Mouse (Mus musculus): ENCODE measurements at regions not wholly inside any gene's neighbourhood (a gene's known extent, or its start where the extent isn't known, plus 50 kb on each side); places are given as distances from the start of the nearest gene placed in this dataset.

GRCm38 (mm10) chr6:31066861-31067260 lies 108.0 kb upstream of the Klf14 start:
- ATAC-seq: no peak

GRCm38 (mm10) chr6:31067453-31067852 lies 108.6 kb upstream of the Klf14 start:
- no peak for ATAC-seq

- no peak for ATAC-seq
Measured at GRCm38 (mm10) chr6:31069243-31069642, 110.4 kb upstream of the Klf14 start.

GRCm38 (mm10) chr6:31070537-31070936 lies 111.7 kb upstream of the Klf14 start:
- no peak for ATAC-seq

GRCm38 (mm10) chr6:31070966-31071365 lies 112.1 kb upstream of the Klf14 start:
- no peak for ATAC-seq

GRCm38 (mm10) chr6:31072072-31072471 lies 113.2 kb upstream of the Klf14 start:
- no peak for ATAC-seq

DNA sequence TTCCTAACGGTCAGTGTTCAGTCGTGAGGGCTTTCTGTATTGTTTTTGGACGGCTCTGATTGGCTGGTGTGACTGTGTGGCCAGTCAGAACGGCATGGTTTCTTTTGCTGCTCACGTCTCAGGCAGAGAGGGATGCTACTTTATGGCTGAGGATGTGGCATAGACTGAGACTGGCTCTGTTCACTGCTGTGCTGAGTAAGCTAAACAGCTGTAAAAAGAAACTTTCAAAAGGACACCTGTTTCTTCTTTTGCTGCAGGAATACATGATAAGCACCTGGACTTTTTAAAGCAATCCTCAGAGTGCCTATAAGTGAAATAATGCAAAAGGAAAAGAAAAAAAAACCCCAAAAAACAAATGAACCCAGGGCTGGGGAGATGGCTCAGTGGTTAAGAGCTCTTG lies 113.7 kb upstream of the Klf14 start:
- ATAC-seq: no peak

GRCm38 (mm10) chr6:31073338-31073737 lies 114.5 kb upstream of the Klf14 start:
- no peak for ATAC-seq

DNA sequence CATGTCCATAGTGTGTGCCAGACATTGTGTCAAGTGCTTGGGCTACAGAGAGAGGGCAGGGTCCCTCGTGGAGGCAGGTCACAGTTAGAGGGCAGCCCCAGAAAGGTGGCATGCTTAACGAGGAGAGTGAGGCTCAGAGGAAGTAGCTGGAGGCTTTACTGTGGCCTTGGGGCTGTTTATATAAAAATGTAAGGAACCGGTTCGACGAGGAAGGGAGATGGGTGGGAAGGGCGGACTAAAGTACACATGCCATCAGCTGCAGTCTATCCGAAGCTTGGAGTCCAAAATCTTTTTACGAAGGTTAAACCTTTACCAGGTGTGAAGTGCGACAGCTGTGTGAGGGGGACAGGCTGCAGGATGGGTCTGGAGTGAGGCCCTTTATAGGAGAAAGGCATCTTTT lies 115.5 kb upstream of the Klf14 start:
- no peak for ATAC-seq

- no peak for ATAC-seq
Measured at GRCm38 (mm10) chr6:31075209-31075571, 116.3 kb upstream of the Klf14 start.

DNA sequence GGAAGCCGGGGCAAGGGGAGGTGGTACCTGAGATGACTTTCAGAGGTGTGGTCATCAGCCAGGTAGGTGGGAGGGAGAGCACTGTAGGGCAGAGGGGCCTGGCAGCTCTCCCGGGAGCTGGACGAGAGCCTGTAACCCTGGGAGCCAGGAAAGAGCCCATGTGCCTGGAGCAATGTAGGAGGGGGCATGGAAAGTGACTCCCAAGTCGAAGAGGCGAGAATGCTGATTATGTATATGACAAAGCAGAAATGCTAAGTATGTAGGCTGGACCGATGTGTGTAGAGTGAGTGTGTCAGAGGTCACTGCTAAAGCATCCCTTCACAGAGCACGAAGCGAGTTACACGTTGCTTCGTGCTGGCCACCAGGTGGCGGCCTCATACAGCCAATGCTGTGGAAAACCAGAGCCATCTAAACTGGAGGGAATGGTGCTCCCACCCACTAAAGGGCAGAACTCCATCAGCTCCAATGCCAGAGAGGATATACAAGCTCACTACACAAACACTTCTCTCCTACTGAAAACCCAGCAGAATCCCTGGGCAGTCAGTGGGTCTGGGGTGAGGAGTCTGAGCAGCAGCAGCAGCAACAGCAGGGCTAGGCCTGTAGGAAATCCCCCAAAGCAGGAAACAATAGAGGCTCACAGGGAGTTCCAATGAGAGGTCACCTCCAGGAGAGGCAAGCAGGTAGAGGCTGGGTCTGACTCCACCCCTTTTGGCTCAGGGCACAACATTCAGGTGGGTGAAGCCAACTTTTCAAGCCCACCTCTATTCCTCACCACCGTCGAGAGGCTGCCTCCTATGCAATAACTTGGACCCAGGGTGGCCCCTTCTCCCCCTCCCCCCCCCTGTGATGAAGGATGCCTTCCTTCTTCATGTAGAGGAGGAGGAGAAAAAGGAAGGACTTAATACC lies 116.9 kb upstream of the Klf14 start:
- ATAC-seq: peak; percentile 55

GRCm38 (mm10) chr6:31076478-31076834 lies 117.6 kb upstream of the Klf14 start:
- no peak for ATAC-seq

DNA sequence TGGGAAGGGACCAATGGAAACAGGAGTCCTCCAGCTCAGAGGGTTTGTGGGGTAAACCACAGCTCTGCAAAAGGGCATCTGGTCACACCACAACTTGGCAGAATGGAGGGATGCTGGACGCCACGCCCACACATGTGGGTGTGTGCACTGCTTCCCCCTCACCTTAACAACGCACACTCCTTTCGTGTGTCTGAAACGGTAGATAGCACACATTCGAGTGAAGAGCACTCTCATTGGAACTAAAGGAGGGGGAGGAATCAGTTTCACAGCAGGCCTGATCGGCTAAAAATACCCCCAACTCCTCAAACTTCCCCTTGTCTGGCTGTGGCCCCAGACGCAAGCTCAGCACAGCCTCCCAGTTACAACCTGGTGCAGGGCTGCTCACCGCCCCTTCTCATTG lies 118.3 kb upstream of the Klf14 start:
- ATAC-seq: no peak

- no peak for ATAC-seq
Measured at GRCm38 (mm10) chr6:31077779-31078178, 118.9 kb upstream of the Klf14 start.

GRCm38 (mm10) chr6:31078413-31078812 lies 119.5 kb upstream of the Klf14 start:
- ATAC-seq: peak; percentile 41

GRCm38 (mm10) chr6:31079586-31080259 lies 120.8 kb upstream of the Klf14 start:
- ATAC-seq: peak; percentile 68

DNA sequence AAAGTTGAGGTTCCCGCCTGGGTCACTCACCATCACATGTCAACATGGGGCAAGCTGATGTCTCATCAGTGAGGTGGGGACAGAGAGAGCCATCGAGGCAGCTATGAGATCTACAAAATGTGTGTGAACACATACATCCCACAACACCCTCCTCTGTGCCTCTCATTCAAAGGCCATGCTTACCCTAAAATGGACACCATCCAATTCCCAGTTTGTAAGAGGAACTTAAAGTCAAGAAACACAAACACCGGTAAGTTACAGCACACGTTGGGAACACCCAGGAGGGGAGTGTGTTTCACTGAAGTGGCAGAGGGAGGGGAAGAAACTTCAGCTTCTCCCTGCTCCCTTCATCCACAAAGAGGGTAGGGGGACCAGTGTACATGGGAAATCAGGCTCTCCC lies 121.4 kb upstream of the Klf14 start:
- no peak for ATAC-seq

GRCm38 (mm10) chr6:31080691-31081090 lies 121.8 kb upstream of the Klf14 start:
- no peak for ATAC-seq

DNA sequence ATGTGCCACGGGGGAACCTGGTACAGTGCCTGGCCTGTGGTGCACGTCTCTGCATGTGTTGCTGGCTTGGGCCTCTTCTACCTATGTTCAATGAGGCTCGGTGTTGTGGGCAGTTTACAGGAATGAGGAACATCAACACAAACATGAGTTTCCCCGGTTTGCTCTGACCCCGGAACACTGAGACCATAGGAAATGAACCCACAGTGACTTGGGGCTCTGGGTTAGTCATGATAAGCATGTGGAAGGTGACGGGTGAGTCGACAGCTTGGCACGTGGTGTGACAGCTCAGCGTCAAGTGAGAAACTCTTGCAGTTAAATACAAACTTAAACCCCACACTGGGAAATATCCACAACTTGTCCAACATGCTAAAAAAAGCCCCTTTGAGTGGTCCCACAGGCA lies 122.4 kb upstream of the Klf14 start:
- ATAC-seq: no peak

DNA sequence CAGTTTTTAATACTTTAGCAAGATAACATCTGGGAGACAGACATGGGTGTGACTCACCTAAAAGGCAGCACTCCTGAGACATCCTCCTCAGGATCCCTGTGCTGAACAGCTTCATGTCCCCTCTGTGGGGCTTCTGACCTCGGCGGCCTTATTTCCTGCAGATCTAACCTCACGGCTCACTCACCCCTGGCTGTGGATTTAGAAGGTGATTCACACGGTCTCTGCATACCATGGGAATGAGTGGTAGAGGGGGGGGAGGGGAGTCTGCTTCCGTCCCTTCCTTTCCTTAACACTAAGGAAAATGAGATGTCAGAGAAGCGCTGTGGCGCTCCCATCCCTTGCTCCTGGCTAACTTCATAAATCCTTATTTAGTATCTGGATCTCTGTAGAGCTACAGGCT lies 123.1 kb upstream of the Klf14 start:
- no peak for ATAC-seq

DNA sequence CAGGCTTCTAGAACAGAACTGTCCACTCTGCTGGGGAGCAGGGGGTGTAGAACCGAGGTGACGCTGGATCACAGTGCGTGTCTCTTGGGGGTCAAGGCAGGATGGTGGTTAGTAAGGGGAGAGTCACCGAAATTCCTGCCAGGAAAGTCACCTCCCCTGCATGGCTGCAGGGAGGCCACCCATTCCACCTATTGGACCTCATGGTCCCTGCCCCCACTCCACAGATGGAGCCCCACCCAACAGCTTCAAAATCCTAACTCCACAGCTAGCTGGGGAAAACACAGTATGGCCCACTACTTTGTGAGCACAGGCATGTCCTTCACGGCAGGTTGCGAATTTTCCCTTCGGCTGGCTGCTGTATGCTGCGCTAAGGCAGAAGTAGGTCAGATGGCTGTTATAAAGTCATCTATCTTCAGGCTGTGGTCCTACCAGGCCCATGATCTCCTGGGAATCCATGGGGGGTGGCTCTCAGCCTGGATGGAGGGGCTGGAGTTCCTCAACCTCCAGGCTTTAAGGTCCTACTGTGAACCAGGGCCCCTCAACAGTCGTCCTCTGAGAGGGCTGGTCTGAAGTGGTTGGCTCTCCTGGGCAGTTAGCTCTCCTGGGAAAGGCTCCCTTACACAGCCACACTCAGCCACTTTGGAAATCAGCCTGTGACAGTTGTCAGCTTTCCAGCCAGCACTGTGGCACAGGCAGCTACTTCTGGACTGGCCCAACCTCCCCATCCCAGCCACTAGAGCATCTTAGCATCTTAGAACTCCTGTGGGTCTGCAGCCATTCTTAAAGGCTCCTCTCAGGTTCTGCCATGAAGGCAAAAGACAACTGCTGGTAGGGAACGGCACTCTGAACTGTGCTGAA lies 124.0 kb upstream of the Klf14 start:
- ATAC-seq: no peak

DNA sequence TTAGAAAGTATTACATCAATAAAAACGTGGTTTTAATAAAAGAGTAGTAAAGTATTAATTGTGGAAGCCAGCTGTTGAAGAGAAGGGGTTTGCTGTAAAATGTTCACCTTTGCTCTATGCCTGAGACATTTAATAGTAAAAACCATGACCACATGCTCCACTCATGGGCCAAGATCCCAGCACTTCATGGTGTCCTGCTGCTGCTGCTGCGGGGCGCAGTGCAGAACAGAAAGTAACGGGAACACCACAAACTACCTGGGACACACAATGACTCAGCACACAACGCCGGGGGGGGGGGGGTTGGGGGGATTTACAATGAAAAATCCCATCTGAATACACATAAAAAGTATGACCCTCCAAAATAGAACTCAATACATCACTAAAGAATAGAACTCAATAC lies 124.8 kb upstream of the Klf14 start:
- no peak for ATAC-seq

DNA sequence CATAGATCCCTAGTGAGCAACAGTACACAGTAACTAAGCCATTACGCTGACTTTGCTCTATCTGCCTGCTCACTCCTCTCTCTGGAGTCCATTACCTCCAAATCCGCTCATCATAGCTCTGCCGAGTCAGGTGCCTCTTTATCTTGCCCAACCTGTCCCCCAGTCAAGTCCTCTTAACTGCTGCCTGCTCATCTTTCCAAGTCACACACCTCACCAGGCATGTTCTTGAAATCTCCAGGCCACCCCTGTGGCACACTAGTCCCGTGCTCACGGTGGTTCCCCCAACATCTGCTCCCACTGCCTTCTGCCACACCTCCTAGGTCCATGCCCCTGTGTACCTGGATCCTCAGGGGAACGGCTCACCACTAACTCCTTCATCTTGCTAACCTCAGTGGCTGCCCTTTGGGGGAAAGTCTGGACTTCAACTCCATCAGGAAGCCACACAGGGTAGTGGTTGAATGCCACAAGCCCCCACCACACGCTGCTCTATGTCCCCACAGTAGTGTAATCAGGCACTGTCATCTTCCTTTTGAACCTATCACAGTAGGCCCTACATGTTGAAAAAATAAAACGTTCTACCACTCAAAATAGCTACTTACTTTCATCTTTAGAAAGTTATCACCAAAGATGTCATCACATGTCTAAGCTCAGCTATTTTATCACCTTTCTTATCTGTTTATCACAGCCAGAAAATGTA lies 126.3 kb upstream of the Klf14 start:
- ATAC-seq: peak; percentile 43
